Mouse (Mus musculus) midbrain, embryonic 14.5 days (tissue): ENCODE data around the gene Fbxl22. TPM values are rescaled to one million over a fixed set of nuclear protein-coding genes. Genes with fewer than 3 reads are reported as not detected.
A peak's percentile ranks its signal among the peaks of the same experiment; 100 is the strongest.

ENCODE experiments used
- ATAC-seq: fragments of 200-750 bp; cut with Nextera tagmentation; 2 replicates; pipeline ENCODE4 v1.8.0; 2017; ENCODE audit warnings: moderate number of reproducible peaks, moderate library complexity; ENCODE audit not compliant: low FRiP score, low TSS enrichment
- DNase-seq: peaks from one replicate; pipeline ENCODE4 v3.0.0-alpha.2; 2015
- H3K27ac ChIP-seq: fragments of 300-500 bp; sonication (generic); replicated peaks from 2 replicates; pipeline ENCODE4 v1.5.1; 2014; ENCODE audit warnings: mild to moderate bottlenecking, low read depth, low read length, moderate library complexity
- H3K27me3 ChIP-seq: fragments of 300-500 bp; sonication (generic); 2 replicates; pipeline ENCODE4 v1.6.1; 2014; ENCODE audit warnings: low read length, control low read depth, mixed read lengths; ENCODE audit not compliant: control insufficient read depth, insufficient read depth
- H3K36me3 ChIP-seq: fragments of 300-500 bp; sonication (generic); 2 replicates; pipeline ENCODE4 v1.6.1; 2014; ENCODE audit warnings: low read length, control low read depth; ENCODE audit not compliant: control insufficient read depth, insufficient read depth
- H3K4me1 ChIP-seq: fragments of 300-500 bp; sonication (generic); 2 replicates; pipeline ENCODE4 v1.6.1; 2014; ENCODE audit warnings: mild to moderate bottlenecking, antibody characterized with exemption, low read length, control low read depth; ENCODE audit not compliant: control insufficient read depth, insufficient read depth
- H3K4me2 ChIP-seq: fragments of 300-500 bp; sonication (generic); 2 replicates; pipeline ENCODE4 v1.6.1; 2014; ENCODE audit warnings: mild to moderate bottlenecking, low read length, moderate library complexity
- H3K4me3 ChIP-seq: fragments of 300-500 bp; sonication (generic); replicated peaks from 2 replicates; pipeline ENCODE4 v1.5.1; 2014; ENCODE audit warnings: low read depth, low read length
- H3K9ac ChIP-seq: fragments of 300-500 bp; sonication (generic); replicated peaks from 2 replicates; pipeline ENCODE4 v1.6.1; 2014; ENCODE audit warnings: mild to moderate bottlenecking, low read length, moderate library complexity
- H3K9me3 ChIP-seq: fragments of 300-500 bp; sonication (generic); 2 replicates; pipeline ENCODE4 v1.6.1; 2016; ENCODE audit warnings: low read length, control low read depth, mixed read lengths; ENCODE audit not compliant: control insufficient read depth
- WGBS: fragments of 180-500 bp; shearing (Covaris S2); extraction: QIAGEN DNeasy Blood & Tissue Kit; methylation state at CpG from one replicate; pipeline ENCODE4 v1.1.7; 2014; 5-methylcytosine and 5-hydroxymethylcytosine counted together
- polyA plus RNA-seq: library from polyadenylated mRNA; unstranded; fragments of >200 nt; fragmentation: Nextera tagmentation; extraction: Ambion mirVana; gene quantifications from 2 replicates; pipeline ENCODE4 v1.2.1, GENCODE M21; 2014

The Fbxl22 gene
- polyA plus RNA-seq, 1 experiment from 2014 or later: 1.9 TPM

DNA sequence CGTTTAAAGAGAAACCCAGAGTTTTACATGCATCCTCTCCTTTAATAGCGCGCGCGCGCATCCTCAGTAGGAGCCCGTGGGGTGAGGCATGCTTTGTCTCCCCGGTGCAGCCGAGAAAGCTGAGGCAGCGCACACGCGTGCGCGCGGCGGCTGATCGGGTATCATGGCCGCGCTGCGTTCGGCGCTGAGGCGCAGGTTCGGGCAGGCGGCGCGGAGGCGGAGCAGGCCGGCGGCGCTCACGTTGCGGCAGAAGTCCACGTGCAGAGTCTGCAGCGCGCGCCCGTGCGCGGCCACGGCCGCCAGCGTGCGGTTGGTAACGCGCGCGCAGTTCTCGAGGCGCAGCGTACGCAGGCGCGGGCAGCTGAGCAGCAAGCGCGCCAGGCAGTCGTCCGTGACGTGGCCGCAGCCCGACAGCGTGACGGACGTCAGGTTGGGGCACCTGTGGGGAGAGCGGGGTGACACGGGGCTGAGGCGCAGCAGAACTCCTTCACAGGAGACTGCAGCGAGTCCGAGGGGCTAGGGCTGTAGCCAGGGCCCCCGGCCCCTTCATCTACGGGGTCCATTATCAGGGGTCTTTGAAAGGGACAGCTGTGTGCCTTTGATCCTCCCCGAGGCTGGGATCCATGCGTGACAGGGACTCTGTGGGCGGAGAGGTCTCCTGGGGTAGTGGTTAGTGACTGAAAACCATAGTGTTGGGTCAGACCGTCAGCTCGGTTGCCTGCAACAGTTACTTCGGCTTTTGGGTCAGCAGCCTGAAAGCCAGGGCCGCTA is 2.6 kb downstream of the Fbxl22 start:
- Histone ChIP-seq H3K36me3 (peaks cover 64% of the 10 kb centered on the region), H3K9ac (peak overlapping the region; percentile 78), H3K4me1 (peaks cover 12% of the 10 kb centered on the region), H3K27me3 (no peaks in the 10 kb centered on the region), H3K4me2 (peak overlapping the region; percentile 100), H3K9me3 (no peaks in the 10 kb centered on the region), H3K4me3 (peak overlapping the region; percentile 57), H3K27ac (peak overlapping the region; percentile 98)
- under 1% methylated on average over 78 of the region's 78 CpGs for WGBS
- peak; percentile 92 for ATAC-seq
- peak; percentile 99 for DNase-seq

DNA sequence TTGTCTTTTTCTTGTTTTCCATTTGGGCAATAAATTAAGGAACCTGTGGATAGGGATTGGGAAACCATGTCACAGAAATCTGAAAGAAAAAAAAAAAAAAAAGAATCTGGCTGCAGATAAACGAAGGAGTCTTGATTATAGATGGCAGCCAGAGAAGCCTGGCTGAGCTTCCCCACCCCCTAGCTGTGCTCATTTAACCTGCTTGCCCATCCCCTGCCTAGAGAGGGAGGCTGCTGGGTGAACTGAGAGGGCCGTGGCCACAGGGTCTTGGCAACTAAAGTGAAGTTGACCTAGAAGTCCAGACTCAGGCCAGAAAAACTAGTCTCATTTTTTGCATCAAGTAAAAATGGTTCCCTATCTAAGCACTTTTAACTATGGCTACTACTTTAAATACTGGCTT is 3.4 kb downstream of the Fbxl22 start:
- Histone ChIP-seq H3K4me3 (peak overlapping the region; percentile 57), H3K27ac (peak overlapping the region; percentile 98), H3K9ac (peak overlapping the region; percentile 70), H3K4me1 (peaks cover 12% of the 10 kb centered on the region), H3K4me2 (peak overlapping the region; percentile 100), H3K9me3 (no peaks in the 10 kb centered on the region), H3K27me3 (no peaks in the 10 kb centered on the region), H3K36me3 (peaks cover 64% of the 10 kb centered on the region)
- WGBS: 0% methylated on average over 2 of the region's 2 CpGs
- ATAC-seq (no peak), DNase-seq (peak; percentile 51)

DNA sequence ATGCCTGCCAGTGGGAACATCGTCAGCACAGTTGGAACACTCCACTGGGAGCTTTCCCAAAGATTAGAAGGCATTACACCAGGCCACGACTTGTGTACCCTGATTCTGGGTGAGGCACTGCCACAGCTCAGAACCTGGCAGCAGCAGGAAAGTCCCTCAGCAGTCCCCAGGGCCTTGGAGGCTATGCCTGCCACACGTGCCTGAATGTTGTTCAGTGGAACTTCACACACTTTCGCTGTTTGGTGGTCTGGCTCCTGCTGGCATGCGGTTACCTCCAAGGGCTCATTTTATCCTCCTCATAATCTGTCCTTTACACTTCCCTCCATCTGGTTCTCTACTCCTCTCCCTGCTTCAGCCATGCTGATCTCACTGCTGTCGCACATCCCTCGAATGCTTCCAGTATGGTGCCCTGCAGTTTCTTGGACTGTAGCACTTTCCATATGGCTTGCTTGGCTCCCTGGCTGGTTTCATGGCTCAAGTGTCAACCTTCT is 4.0 kb downstream of the Fbxl22 start:
- DNase-seq (peak; percentile 18), ATAC-seq (no peak)
- H3K36me3 ChIP-seq: peaks cover 64% of the 10 kb centered on the region

DNA sequence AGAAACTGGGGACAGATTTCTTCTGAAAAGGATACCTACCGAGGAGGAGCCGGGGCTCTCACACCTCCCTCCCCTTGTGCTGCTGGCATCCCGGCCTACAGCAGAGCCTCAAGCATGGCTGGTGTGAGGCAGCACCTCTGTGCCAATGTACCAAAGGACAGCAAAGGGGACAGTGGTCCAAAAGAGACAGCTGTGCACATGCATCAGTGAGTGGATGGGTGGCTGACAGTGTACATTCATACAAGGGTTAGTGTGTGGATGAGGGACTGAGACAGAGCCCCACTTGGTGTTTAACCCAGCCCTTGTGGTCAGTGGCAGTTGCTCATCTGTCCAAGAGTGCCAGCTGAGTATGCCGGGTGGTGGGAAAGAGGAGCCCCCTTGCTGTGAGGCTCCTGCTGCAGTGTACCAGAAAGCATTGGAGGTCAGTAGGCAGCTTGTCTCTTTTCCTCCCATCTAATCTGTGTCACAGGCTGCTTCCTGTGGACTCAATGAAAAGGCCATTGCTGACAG is 5.4 kb downstream of the Fbxl22 start:
- Histone ChIP-seq H3K4me1 (peaks cover 12% of the 10 kb centered on the region), H3K9ac (no peak overlapping the region), H3K27ac (no peak overlapping the region), H3K4me3 (no peak overlapping the region), H3K27me3 (no peaks in the 10 kb centered on the region), H3K36me3 (peaks cover 65% of the 10 kb centered on the region), H3K4me2 (no peak overlapping the region), H3K9me3 (no peaks in the 10 kb centered on the region)
- WGBS: 67% methylated on average over 4 of the region's 4 CpGs
- no peak for DNase-seq
- ATAC-seq: no peak

More for the DNA sequence above, 4.0 kb downstream of the Fbxl22 start:
- H3K9me3 ChIP-seq: no peaks in the 10 kb centered on the region
- no peaks in the 10 kb centered on the region for H3K27me3 ChIP-seq
- no peak overlapping the region for H3K4me3 ChIP-seq
- H3K9ac ChIP-seq: no peak overlapping the region
- peak overlapping the region; percentile 98 for H3K27ac ChIP-seq
- H3K4me2 ChIP-seq: peak overlapping the region; percentile 100; the same call in 1 of the 2 replicates
- WGBS: 62% methylated on average over 7 of the region's 7 CpGs
- H3K4me1 ChIP-seq: peaks cover 12% of the 10 kb centered on the region

DNA sequence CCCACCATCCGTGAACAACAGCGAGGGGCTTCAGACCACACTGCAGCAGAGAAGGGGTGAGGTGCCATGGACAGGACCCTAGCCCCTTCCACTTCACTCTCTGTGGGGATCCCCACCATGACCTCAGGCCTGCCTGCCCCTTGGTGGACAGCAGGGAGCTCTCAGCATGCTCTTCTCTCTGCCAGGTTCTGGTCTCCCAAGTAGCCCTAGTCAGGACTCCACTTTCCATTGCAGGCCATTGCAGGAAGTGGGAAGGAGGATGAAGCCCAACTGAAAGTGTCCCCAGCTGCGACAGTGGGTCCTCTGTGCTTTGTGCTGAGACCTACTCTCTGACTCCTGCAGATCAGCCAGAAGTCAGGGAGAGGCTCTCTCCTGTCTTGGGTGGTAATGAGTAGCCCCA is 6.7 kb downstream of the Fbxl22 start:
- no peaks in the 10 kb centered on the region for H3K9me3 ChIP-seq
- ATAC-seq: no peak
- H3K4me1 ChIP-seq: peaks cover 12% of the 10 kb centered on the region
- no peak overlapping the region for H3K4me3 ChIP-seq
- DNase-seq: no peak
- H3K4me2 ChIP-seq: no peak overlapping the region
- H3K36me3 ChIP-seq: peaks cover 67% of the 10 kb centered on the region
- H3K27me3 ChIP-seq: no peaks in the 10 kb centered on the region
- no peak overlapping the region for H3K9ac ChIP-seq
- no peak overlapping the region for H3K27ac ChIP-seq
- WGBS: 90% methylated on average over 3 of the region's 3 CpGs

DNA sequence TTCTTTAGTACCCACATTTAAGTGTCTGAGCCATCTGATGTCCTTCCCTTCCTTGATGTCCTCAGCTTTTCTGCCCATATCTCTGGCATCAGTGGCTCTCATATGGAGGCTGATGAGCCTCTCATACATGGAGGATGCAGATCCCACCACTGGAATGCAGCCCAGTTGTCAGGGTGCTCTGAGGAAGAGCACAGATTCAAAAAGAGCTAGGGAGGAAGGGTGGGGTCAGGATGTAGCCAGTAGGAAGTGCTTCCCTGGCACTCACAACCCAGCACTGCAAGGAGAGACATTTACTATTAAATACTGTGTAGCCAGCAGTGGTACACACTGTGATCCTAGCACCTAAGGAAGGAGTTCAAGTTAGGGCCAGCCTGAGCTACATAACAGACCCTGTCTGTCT is 8.0 kb downstream of the Fbxl22 start:
- Histone ChIP-seq H3K9ac (no peak overlapping the region), H3K27ac (0 out of 2 replicates have a peak overlapping the region, but pooled peaks have one; percentile 45), H3K9me3 (no peaks in the 10 kb centered on the region), H3K36me3 (peaks cover 80% of the 10 kb centered on the region), H3K4me3 (no peak overlapping the region), H3K27me3 (no peaks in the 10 kb centered on the region), H3K4me2 (no peak overlapping the region), H3K4me1 (peaks cover 12% of the 10 kb centered on the region)
- ATAC-seq (no peak), DNase-seq (no peak)

DNA sequence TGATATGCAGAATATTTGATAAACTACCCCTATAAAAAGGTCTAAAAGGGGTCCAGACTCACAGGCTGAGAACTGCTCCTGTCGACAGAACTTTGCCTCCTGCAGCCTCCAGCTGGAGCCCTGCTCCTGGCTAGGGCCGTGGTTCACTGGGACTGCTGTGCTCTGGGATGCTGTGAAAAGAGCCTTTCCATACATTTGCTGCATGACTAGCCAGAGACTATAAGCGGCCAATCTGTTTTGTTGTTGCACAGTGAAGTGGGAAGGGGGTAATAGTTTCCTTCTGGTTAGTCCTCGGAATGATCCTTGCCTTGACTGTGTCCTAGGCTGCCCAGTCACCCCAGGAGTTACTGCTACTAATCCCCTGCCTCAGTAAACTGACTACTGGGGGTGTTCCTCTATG is 8.4 kb downstream of the Fbxl22 start:
- WGBS: 4% methylated on average over 4 of the region's 4 CpGs
- Histone ChIP-seq H3K9me3 (no peaks in the 10 kb centered on the region), H3K4me3 (no peak overlapping the region), H3K27me3 (no peaks in the 10 kb centered on the region), H3K9ac (no peak overlapping the region), H3K27ac (0 out of 2 replicates have a peak overlapping the region, but pooled peaks have one; percentile 45), H3K4me1 (peaks cover 10% of the 10 kb centered on the region), H3K4me2 (no peak overlapping the region), H3K36me3 (peaks cover 84% of the 10 kb centered on the region)
- ATAC-seq (no peak), DNase-seq (peak; percentile 32)

DNA sequence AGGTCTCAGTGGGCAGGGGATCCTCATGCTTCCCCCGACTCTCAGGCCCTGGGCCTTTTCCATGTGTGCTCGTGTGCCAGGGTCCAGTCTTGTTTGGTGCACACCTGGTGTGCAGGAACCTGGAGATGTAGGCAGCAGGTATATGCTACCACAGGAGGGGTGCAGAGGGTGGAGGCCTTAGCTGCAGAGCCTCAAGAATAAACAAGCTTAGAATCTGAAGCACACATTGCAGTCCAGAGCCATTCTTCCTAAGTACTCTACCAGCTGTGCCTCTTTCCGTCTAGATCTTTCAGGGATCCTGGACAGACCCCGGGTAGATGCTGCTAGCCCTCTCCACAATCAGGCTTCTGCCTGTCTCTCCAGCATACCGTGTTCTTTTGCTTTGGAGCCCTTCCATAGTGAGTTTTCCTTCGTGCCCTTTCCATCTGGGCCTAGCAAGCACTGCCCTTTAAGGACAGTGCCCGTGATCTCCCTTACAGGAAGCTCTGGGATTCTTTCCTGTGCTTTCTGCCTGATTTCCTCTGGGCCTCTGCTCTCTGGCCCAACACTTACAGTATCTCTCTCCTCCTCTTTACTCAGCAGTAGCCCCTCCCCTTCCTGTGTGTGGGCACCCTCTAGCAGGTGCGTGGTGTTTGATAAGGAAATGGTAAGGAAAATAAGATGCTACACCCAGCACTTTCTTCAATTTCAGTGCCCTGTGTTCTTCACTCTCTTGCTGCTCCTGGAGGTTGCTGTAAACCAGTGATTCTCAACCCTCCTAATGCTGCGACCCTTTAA is 9.1 kb downstream of the Fbxl22 start:
- H3K9ac ChIP-seq: 0 out of 2 replicates have a peak overlapping the region, but pooled peaks have one; percentile 9
- no peak for DNase-seq

More for the DNA sequence above, 9.1 kb downstream of the Fbxl22 start:
- Histone ChIP-seq H3K4me3 (no peak overlapping the region), H3K27ac (peak overlapping the region; percentile 49; the same call in 1 of the 2 replicates), H3K9me3 (no peaks in the 10 kb centered on the region), H3K4me2 (no peak overlapping the region), H3K27me3 (no peaks in the 10 kb centered on the region), H3K4me1 (peaks cover 4% of the 10 kb centered on the region; the same call in 1 of the 2 replicates), H3K36me3 (peaks cover 91% of the 10 kb centered on the region)
- ATAC-seq: no peak
- 54% methylated on average over 9 of the region's 9 CpGs for WGBS
